Mouse (Mus musculus) lung, postnatal 0 days (tissue): ENCODE data around the gene Rnft2.

Source experiments
- CTCF ChIP-seq: IDR thresholded peaks from 2 replicates; pipeline ENCODE4 v1.5.1; 2016; ENCODE audit warnings: antibody characterized with exemption, mild to moderate bottlenecking
- EP300 ChIP-seq: IDR thresholded peaks from 2 replicates; pipeline ENCODE4 v1.6.1; 2016; ENCODE audit warnings: antibody characterized with exemption, mild to moderate bottlenecking, control low read depth

DNA sequence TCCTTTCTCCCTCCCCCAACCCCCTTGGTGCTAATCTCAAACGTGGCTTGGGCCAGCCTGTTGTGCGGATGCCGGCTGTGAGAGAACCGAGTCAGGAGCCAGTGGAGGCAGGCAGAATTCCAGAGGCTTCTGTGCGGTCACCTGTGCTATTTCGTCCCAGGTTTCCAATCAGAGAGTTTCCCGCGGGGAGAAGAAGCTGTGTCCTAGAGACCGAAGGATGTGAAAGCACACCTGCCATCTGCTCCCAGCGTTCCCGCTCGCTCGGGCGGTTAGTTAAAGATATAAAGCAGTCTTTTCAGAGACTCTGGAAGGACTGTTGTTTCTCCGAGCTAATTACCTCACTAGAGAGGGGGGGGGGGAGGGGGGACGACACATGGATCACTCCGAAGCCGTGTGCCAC is 52.7 kb downstream of the Rnft2 start:
- no peak for TF ChIP-seq EP300
- TF ChIP-seq CTCF: no peak
